In genomic region chr4:49479035-49479434, GRCm38 (mm10) we compare ENCODE assay signal across 5 mouse cellular contexts. TPM values are rescaled to one million over a fixed set of nuclear protein-coding genes. Genes with fewer than 3 reads are reported as not detected.
"Had no signal": no experiment of that assay in that cellular context is flagged by ENCODE, and none has a peak within 500 bp of the region (broad histone marks: within the 10 kb centered on the region; RNA-seq: fewer than 3 reads in every experiment).

No protein-coding gene starts in this region.

RNA-seq across cellular contexts. Expression of gene Acnat1, which starts 5.3 kb away (rescaled TPM):
- polyA plus RNA-seq: macrophage; midbrain, embryonic 12.5 days; midbrain, embryonic 16.5 days; neural tube, embryonic 13.5 days; spleen, adult 2 months had no signal

RNA-seq across cellular contexts. Expression of gene Baat, which starts 27.3 kb away (rescaled TPM):
- polyA plus RNA-seq: macrophage; neural tube, embryonic 13.5 days; spleen, adult 2 months had no signal
